Mouse (Mus musculus) heart, postnatal 14 days (tissue): ENCODE data around the gene Aco1. TPM values are rescaled to one million over a fixed set of nuclear protein-coding genes. Genes with fewer than 3 reads are reported as not detected.

ENCODE experiments used
- DNase-seq, 2 experiments: peaks; one replicate each; pipeline ENCODE4 v3.0.0; 2021 to 2022
- intact Hi-C: fragments of 180-260 bp; cut with DNase I; formaldehyde crosslinking; loops from one replicate; pipeline ENCODE4 v1.15.1; 2025
- total RNA-seq, 2 experiments: library from RNA; stranded (reverse); gene quantifications; 2 replicates each; pipeline ENCODE4 v1.2.3; 2021

Aco1 gene
- total RNA-seq, 2 experiments from 2014 or later, result 35.7 to 37.1 TPM

GRCm38 (mm10) chr4:40205231-40205903, 62.5 kb downstream of the Aco1 start:
- no peak for DNase-seq
- intact Hi-C loops, result no loop called here

- DNase-seq, result no peak
- intact Hi-C loops, result no loop called here
These were observed 64.8 kb downstream of the Aco1 start for GRCm38 (mm10) chr4:40207701-40208100.

- no peak for DNase-seq
- intact Hi-C loops, result no loop called here
These were observed 69.3 kb downstream of the Aco1 start for GRCm38 (mm10) chr4:40212177-40212576.

- no peak for DNase-seq
- intact Hi-C loops, result loop anchor here (5.0 kb wide), 1 partner anchor 69 kb away; no protein-coding TSS in a partner anchor
These were observed 75.0 kb downstream of the Aco1 start for GRCm38 (mm10) chr4:40217910-40218309.

GRCm38 (mm10) chr4:40218382-40218781, 75.5 kb downstream of the Aco1 start:
- DNase-seq, result peak in 1 of 2 experiments; percentile 21
- intact Hi-C loops, result loop anchor here (5.0 kb wide), 1 partner anchor 69 kb away; no protein-coding TSS in a partner anchor

GRCm38 (mm10) chr4:40220437-40220836, 77.6 kb downstream of the Aco1 start:
- intact Hi-C loops, result no loop called here
- no peak for DNase-seq

GRCm38 (mm10) chr4:40221004-40221760, 78.3 kb downstream of the Aco1 start:
- no peak for DNase-seq
- intact Hi-C loops, result no loop called here

GRCm38 (mm10) chr4:40221876-40222585, 79.2 kb downstream of the Aco1 start:
- intact Hi-C loops, result no loop called here
- no peak for DNase-seq

- no peak for DNase-seq
- intact Hi-C loops, result no loop called here
These were observed 83.2 kb downstream of the Aco1 start for GRCm38 (mm10) chr4:40226095-40226494.

GRCm38 (mm10) chr4:40227131-40227530, 84.2 kb downstream of the Aco1 start:
- intact Hi-C loops, result no loop called here
- DNase-seq, result no peak

GRCm38 (mm10) chr4:40227886-40228285, 85.0 kb downstream of the Aco1 start:
- intact Hi-C loops, result no loop called here
- no peak for DNase-seq

GRCm38 (mm10) chr4:40229723-40230122, 86.8 kb downstream of the Aco1 start:
- intact Hi-C loops, result loop anchor here (5.0 kb wide), 1 partner anchor 38 kb away; the partner anchor contains the start of genes Smim27 and Topors
- DNase-seq, result peak in 1 of 2 experiments; percentile 13

GRCm38 (mm10) chr4:40233062-40233664, 90.3 kb downstream of the Aco1 start:
- DNase-seq, result no peak
- intact Hi-C loops, result loop anchor here (5.0 kb wide), 1 partner anchor 34 kb away; the partner anchor contains the start of genes Smim27 and Topors

GRCm38 (mm10) chr4:40234256-40234655, 91.4 kb downstream of the Aco1 start:
- DNase-seq, result no peak
- intact Hi-C loops, result loop anchor here (5.0 kb wide), 1 partner anchor 33 kb away; the partner anchor contains the start of genes Smim27 and Topors

- intact Hi-C loops, result no loop called here
- no peak for DNase-seq
These were observed 93.9 kb downstream of the Aco1 start for GRCm38 (mm10) chr4:40236829-40237228.

GRCm38 (mm10) chr4:40238483-40239408, 95.9 kb downstream of the Aco1 start:
- DNase-seq, result peak; percentile 66 to 72
- intact Hi-C loops, result no loop called here

GRCm38 (mm10) chr4:40239409-40240271, 96.8 kb downstream of the Aco1 start, which contains the start of gene Ddx58:
Gene Ddx58, minus strand, starts transcription at chr4:40239828.
- intact Hi-C loops, result loop anchor here (5.0 kb wide), 1 partner anchor 38 kb away; the partner anchor contains the start of gene Ndufb6
- peak; percentile 33 to 46 for DNase-seq

- intact Hi-C loops, result loop anchor here (5.0 kb wide), 1 partner anchor 37 kb away; the partner anchor contains the start of gene Ndufb6
- DNase-seq, result no peak
These were observed 97.4 kb downstream of the Aco1 start for GRCm38 (mm10) chr4:40240272-40240744.
